Mouse (Mus musculus) midbrain, embryonic 15.5 days (tissue): ENCODE data around the gene Sdk2. TPM values are rescaled to one million over a fixed set of nuclear protein-coding genes. Genes with fewer than 3 reads are reported as not detected.
A peak's percentile ranks its signal among the peaks of the same experiment; 100 is the strongest.

Experiments
- ATAC-seq: fragments of 200-750 bp; cut with Nextera tagmentation; replicated peaks from 2 replicates; pipeline ENCODE4 v1.8.0; 2017; ENCODE audit warnings: moderate TSS enrichment
- H3K27ac ChIP-seq: fragments of 300-500 bp; sonication (generic); 2 replicates; pipeline ENCODE4 v1.5.1; 2015; ENCODE audit warnings: mild to moderate bottlenecking, inconsistent platforms
- H3K27me3 ChIP-seq: fragments of 300-500 bp; sonication (generic); replicated peaks from 2 replicates; pipeline ENCODE4 v1.6.1; 2015; ENCODE audit warnings: inconsistent platforms
- H3K36me3 ChIP-seq: fragments of 300-500 bp; sonication (generic); replicated peaks from 2 replicates; pipeline ENCODE4 v1.6.1; 2015; ENCODE audit warnings: inconsistent platforms
- H3K4me1 ChIP-seq: fragments of 300-500 bp; sonication (generic); 2 replicates; pipeline ENCODE4 v1.6.1; 2015; ENCODE audit warnings: inconsistent platforms
- H3K4me2 ChIP-seq: fragments of 300-500 bp; sonication (generic); 2 replicates; pipeline ENCODE4 v1.6.1; 2015; ENCODE audit warnings: inconsistent platforms, mild to moderate bottlenecking, moderate library complexity
- H3K4me3 ChIP-seq: fragments of 300-500 bp; sonication (generic); 2 replicates; pipeline ENCODE4 v1.5.1; 2015; ENCODE audit warnings: mild to moderate bottlenecking, inconsistent platforms
- H3K9ac ChIP-seq: fragments of 300-500 bp; sonication (generic); 2 replicates; pipeline ENCODE4 v1.6.1; 2015; ENCODE audit warnings: mild to moderate bottlenecking, inconsistent platforms
- H3K9me3 ChIP-seq: fragments of 300-500 bp; sonication (generic); 2 replicates; pipeline ENCODE4 v1.6.1; 2016; ENCODE audit warnings: inconsistent platforms
- WGBS: fragments of 180-500 bp; shearing (Covaris S2); methylation state at CpG from one replicate; pipeline ENCODE4 v1.1.7; 2015; ENCODE audit warnings: mixed read lengths; 5-methylcytosine and 5-hydroxymethylcytosine counted together
- polyA plus RNA-seq: library from polyadenylated mRNA; unstranded; fragments of >200 nt; fragmentation: Nextera tagmentation; extraction: Ambion mirVana; gene quantifications from 2 replicates; pipeline ENCODE4 v1.2.1, GENCODE M21; 2015

Sdk2 gene
- polyA plus RNA-seq, 1 experiment from 2014 or later = 6.0 TPM

DNA sequence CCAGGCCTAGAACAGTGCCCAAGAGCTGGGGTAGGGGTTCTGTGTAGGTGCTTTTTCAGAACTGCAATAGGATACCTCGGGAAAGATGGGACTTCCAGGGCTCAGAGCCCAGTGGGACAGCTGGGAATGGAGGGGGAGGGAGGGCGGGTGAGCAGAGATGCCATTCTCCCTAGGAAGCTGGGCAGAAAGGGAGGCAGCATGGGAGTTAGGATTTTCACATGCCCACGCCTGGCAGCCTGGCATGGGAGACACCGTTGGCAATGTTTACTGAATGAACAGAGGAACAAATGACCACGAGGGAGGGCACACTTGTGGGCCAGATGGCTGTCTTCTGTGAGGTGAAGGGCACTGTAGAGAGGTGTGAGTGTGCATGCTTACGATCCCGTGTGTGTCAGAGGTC is 23.3 kb downstream of the Sdk2 start:
- Histone ChIP-seq H3K4me1 (peaks cover 31% of the 10 kb centered on the region), H3K4me2 (no peak overlapping the region), H3K9me3 (no peaks in the 10 kb centered on the region), H3K27ac (no peak overlapping the region), H3K27me3 (no peaks in the 10 kb centered on the region), H3K9ac (no peak overlapping the region), H3K4me3 (no peak overlapping the region), H3K36me3 (no peaks in the 10 kb centered on the region)
- ATAC-seq = no peak
- WGBS = 73% methylated on average over 7 of the region's 7 CpGs

DNA sequence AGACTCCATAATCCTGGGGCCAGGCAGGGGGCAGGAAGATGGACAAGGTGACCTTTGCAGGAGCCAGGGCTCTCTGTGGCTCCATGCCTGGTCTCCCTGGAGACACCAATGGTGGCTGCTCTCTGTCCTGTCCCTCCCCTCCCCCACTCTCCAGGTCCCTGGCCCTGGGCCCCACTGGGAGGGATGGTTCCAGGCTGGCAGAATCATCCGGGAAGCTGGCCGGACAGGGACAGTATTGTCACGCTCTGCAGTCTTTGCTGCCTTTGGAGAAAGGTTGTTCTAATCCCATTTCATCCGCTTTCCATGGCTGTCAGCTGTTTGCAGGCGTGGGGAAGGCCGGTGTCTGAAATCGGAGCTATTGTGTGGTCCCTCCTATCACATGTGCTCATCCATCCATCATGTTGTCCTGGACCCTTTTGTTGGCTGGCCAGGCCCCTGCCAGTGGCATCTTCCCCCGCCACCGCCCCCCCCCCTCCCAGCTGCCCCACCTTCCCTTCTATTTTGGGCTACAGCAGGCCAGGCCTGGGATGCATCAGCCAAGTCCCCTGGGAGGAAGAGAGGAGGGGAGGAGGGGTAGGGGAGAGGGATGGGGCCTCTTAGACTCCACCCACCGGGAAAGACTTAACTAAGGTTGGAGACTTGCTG is 26.3 kb downstream of the Sdk2 start:
- Histone ChIP-seq H3K36me3 (no peaks in the 10 kb centered on the region), H3K27ac (0 out of 2 replicates have a peak overlapping the region, but pooled peaks have one; percentile 26), H3K27me3 (no peaks in the 10 kb centered on the region), H3K4me1 (peaks cover 24% of the 10 kb centered on the region), H3K4me3 (no peak overlapping the region), H3K9me3 (no peaks in the 10 kb centered on the region), H3K9ac (no peak overlapping the region), H3K4me2 (no peak overlapping the region)
- 18% methylated on average over 9 of the region's 10 CpGs for WGBS
- ATAC-seq = peak; percentile 81

DNA sequence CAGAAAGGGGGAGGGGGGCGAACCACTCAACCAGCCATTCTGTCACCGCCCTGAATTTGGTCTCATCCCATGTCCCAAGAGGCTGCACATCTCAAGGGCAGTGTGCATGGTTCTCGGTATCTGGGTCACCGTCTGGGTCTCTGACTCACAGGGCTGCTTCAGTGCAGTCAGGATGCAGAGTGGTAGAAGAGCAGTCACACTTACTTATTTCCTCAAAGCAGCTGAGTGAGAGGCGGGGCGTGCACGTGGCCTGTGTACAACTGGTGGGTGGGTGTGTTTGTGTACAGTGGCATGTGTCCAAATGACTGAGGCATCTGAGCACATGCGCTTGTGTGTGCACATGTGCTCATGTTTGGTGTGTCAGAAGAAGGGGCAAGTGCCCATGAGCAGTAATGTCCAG is 28.8 kb downstream of the Sdk2 start:
- Histone ChIP-seq H3K27me3 (no peaks in the 10 kb centered on the region), H3K9me3 (no peaks in the 10 kb centered on the region), H3K4me3 (no peak overlapping the region), H3K4me1 (peaks cover 14% of the 10 kb centered on the region), H3K4me2 (no peak overlapping the region), H3K9ac (no peak overlapping the region), H3K27ac (no peak overlapping the region), H3K36me3 (no peaks in the 10 kb centered on the region)
- no peak for ATAC-seq
- 81% methylated on average over 8 of the region's 8 CpGs for WGBS

DNA sequence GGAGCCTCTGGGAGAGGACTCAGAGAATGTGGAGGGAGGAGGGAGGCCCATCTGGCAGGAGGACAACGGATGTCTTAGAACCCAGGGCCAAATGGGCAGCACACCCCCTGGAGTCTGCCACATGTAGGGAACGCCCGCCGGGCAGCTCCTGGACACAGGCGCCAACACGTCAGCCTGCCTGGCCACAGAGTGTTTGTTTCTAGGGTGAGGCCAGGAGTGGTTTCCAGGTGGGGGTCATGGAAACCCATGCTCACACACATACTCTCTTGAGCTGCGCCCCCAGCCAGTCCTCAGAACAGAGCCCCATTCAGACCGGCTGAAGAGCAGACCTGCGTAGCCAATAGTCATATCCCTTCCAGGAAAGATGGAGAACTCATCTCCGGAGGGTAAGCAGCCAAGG is 35.4 kb downstream of the Sdk2 start:
- WGBS = 87% methylated on average over 10 of the region's 10 CpGs
- no peaks in the 10 kb centered on the region for H3K9me3 ChIP-seq
- H3K27ac ChIP-seq = no peak overlapping the region
- no peak for ATAC-seq
- H3K4me2 ChIP-seq = no peak overlapping the region
- peaks cover 7% of the 10 kb centered on the region; the same call in 1 of the 2 replicates for H3K4me1 ChIP-seq
- H3K9ac ChIP-seq = no peak overlapping the region
- H3K36me3 ChIP-seq = no peaks in the 10 kb centered on the region
- no peak overlapping the region for H3K4me3 ChIP-seq
- H3K27me3 ChIP-seq = no peaks in the 10 kb centered on the region

DNA sequence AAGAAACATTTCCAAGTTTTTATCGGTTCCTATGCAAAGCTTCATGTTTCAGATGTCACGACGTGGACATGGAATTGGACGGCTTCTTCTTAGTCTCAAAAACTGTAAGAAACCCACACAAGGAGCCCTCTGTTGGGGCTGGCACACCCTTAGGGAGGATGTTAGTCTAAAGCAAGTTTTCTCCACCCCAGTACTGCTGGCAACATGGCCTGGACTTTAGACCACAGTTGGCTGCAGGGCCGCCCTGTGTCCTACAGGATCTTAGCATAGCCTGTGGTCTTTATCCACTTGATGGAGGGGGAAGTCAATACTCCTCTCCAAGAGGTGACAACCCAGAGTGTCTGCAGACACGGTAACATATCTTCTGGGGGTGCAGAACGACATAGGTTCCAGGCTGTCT is 36.6 kb downstream of the Sdk2 start:
- Histone ChIP-seq H3K4me3 (no peak overlapping the region), H3K27ac (no peak overlapping the region), H3K27me3 (no peaks in the 10 kb centered on the region), H3K9me3 (no peaks in the 10 kb centered on the region), H3K36me3 (no peaks in the 10 kb centered on the region), H3K4me2 (no peak overlapping the region), H3K4me1 (peaks cover 7% of the 10 kb centered on the region; the same call in 1 of the 2 replicates), H3K9ac (no peak overlapping the region)
- no peak for ATAC-seq
- WGBS = 88% methylated on average over 7 of the region's 7 CpGs

DNA sequence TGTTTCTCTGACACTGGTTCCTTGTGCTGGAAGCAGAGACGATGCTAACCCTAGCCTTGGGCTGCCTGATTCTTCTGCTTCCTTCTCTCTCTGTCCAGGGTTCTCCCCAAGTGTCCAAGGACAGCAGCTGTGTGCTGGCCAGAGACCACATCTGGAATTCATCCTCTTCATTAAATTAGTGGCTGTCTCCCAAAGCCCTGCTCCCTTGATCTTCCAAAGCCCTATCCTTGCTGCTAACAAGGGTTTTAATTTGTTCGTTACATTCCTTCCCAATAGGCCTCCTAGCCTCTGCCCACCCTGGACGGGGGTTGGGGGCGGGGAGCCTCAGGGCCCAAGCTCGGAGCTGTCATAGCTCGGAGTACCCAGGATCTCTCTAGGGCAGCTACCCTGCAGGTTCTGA is 38.3 kb downstream of the Sdk2 start:
- Histone ChIP-seq H3K4me2 (no peak overlapping the region), H3K9ac (no peak overlapping the region), H3K4me1 (peaks cover 7% of the 10 kb centered on the region; the same call in 1 of the 2 replicates), H3K27ac (no peak overlapping the region), H3K36me3 (no peaks in the 10 kb centered on the region), H3K4me3 (no peak overlapping the region), H3K27me3 (no peaks in the 10 kb centered on the region), H3K9me3 (no peaks in the 10 kb centered on the region)
- ATAC-seq = no peak
- WGBS = 44% methylated on average over 6 of the region's 6 CpGs

DNA sequence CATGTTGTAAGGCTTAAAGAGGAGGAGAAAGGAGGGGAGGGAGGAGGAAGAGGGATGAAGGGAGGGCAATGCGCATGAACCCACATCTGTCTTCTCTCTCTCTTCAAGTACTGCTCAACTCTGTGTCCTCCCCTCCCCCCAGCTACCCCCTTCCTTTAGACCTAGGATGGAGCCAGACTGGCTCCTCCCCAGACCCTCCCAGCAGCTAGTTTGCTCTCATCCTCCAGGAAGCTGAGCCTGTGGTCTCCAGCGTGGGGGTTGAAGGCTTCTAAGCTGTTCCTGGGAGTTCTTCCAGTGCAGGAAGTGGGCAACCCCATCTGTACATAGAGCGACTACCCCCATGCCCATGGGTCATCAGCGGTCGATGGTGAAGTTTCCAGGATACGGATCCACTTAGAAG is 38.8 kb downstream of the Sdk2 start:
- ATAC-seq = no peak
- H3K4me3 ChIP-seq = no peak overlapping the region
- 77% methylated on average over 6 of the region's 6 CpGs for WGBS
- no peak overlapping the region for H3K4me2 ChIP-seq
- H3K27ac ChIP-seq = no peak overlapping the region
- H3K9me3 ChIP-seq = no peaks in the 10 kb centered on the region
- no peaks in the 10 kb centered on the region for H3K27me3 ChIP-seq
- no peak overlapping the region for H3K9ac ChIP-seq
- no peaks in the 10 kb centered on the region for H3K36me3 ChIP-seq
- H3K4me1 ChIP-seq = peaks cover 7% of the 10 kb centered on the region; the same call in 1 of the 2 replicates

DNA sequence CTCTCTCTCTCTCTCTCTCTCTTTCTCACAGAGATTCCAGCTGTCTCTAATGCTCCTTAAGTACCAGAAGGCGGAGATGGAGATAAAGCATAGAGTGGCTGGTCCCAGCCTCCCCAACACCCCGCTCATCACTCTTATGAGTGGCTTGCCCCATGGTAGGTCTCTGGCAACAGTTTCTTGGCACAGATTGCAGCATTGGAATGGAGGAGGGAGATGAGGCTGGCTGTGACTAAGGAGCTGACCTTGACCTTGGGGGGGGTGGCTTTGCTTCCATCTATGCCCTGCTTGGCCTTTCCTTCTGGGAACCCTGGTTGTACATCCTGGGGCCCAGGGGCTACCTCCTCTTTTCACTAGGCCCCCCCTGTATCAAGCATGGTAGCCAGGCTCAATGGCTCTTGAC is 41.8 kb downstream of the Sdk2 start:
- Histone ChIP-seq H3K9me3 (no peaks in the 10 kb centered on the region), H3K4me1 (peaks cover 7% of the 10 kb centered on the region; the same call in 1 of the 2 replicates), H3K9ac (no peak overlapping the region), H3K4me2 (no peak overlapping the region), H3K36me3 (no peaks in the 10 kb centered on the region), H3K27ac (no peak overlapping the region), H3K27me3 (no peaks in the 10 kb centered on the region), H3K4me3 (no peak overlapping the region)
- 86% methylated on average over 2 of the region's 2 CpGs for WGBS
- ATAC-seq = no peak

DNA sequence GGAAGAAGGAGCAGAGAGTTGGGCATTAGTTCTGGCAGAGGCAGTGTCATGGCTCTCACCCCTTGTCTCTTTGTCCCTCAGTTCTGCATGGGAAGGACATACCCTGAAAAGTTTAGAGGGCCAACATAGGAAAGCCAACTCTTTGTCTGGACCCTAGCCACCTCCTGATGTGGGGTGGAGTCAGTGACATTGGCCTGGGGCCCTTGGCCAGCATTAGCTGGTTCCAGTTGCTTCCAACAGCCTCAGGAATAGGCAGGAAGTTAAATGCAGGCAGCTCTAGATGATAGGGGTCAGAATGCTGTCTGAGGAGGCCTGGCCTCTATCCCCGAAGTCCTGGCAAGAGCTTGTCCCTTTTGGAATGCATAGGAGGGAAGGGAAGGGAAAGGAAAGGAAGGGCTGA is 42.9 kb downstream of the Sdk2 start:
- Histone ChIP-seq H3K4me2 (no peak overlapping the region), H3K27me3 (no peaks in the 10 kb centered on the region), H3K9me3 (no peaks in the 10 kb centered on the region), H3K4me3 (no peak overlapping the region), H3K9ac (no peak overlapping the region), H3K4me1 (peaks cover 16% of the 10 kb centered on the region), H3K36me3 (no peaks in the 10 kb centered on the region), H3K27ac (no peak overlapping the region)
- ATAC-seq = no peak
- WGBS = 64% methylated on average over 1 of the region's 1 CpGs

DNA sequence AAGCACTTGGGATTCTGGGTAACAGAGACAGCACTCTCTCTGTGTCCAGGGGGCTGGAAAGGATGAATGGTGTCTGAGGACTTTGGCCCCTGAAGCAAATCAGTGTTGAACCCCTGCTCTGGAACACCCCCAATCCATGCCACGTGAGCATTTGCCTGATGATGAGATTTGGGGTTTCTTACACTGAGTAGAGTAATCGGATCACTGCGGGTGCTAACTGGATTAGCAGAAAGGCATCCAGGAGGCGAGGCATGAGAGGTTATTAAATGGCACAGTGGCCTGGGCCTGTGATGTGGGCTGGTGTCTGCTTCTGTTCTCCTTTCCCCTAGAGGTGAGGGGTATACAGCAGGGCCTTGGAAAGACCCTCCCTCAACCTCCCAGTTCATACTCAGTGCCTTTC is 44.7 kb downstream of the Sdk2 start:
- Histone ChIP-seq H3K9me3 (no peaks in the 10 kb centered on the region), H3K27ac (no peak overlapping the region), H3K4me1 (peaks cover 24% of the 10 kb centered on the region), H3K4me3 (no peak overlapping the region), H3K36me3 (no peaks in the 10 kb centered on the region), H3K27me3 (no peaks in the 10 kb centered on the region), H3K9ac (no peak overlapping the region), H3K4me2 (no peak overlapping the region)
- no peak for ATAC-seq
- WGBS = 54% methylated on average over 4 of the region's 4 CpGs

DNA sequence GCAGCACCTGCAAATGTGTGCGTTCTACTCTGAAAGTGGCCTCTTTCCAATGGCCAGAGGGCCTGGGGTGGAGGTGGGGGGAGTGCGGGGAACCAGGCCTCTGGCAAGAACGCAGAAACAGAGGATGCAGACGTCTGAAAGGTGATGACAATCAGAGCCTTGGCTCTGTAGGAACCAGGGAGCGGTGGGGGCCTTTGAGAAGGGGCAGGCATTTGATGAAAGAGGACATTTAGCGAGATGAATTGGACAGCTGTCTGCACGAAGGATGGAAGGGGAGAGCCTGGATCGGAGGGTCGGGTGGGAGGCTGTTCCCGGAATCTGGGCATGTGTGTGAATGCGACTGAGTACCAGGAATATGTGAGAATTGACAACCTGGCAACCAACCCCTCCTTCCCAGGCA is 47.8 kb downstream of the Sdk2 start:
- Histone ChIP-seq H3K27ac (no peak overlapping the region), H3K9me3 (no peaks in the 10 kb centered on the region), H3K4me2 (no peak overlapping the region), H3K4me1 (peaks cover 50% of the 10 kb centered on the region), H3K4me3 (no peak overlapping the region), H3K9ac (no peak overlapping the region), H3K36me3 (no peaks in the 10 kb centered on the region), H3K27me3 (no peaks in the 10 kb centered on the region)
- WGBS = 17% methylated on average over 11 of the region's 11 CpGs
- ATAC-seq = no peak

DNA sequence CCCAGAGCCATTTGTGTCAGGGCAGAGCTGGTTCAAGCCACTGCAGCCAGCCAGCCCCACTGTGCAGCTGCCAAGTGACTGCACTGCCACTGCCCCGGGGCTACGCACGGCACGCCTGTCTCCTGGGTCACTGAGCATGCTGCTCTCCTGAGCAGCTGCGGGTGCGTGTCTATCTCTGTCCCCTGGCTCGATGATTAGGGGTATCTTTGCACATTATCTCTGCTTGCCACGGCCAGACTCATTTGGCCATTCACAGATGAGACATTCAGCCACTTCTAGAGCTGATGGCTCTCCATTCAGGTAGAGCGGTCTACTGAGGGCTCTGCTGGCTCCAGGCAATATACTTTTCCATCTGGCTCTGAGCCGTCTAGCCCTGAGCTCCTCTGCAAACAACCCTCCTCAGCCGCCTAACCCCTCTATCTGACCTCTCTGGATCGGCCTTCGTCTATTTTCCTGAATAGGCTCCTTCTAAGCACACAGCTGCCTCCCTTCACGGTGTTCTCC is 49.9 kb downstream of the Sdk2 start:
- peaks cover 56% of the 10 kb centered on the region for H3K4me1 ChIP-seq
- no peaks in the 10 kb centered on the region for H3K27me3 ChIP-seq
- 0 out of 2 replicates have a peak, but pooled peaks have one; percentile 34 for ATAC-seq
- peak overlapping the region; percentile 22; the same call in 1 of the 2 replicates for H3K27ac ChIP-seq
- no peak overlapping the region for H3K4me3 ChIP-seq
- no peak overlapping the region for H3K9ac ChIP-seq
- WGBS = 15% methylated on average over 14 of the region's 14 CpGs
- no peaks in the 10 kb centered on the region for H3K9me3 ChIP-seq
- H3K36me3 ChIP-seq = no peaks in the 10 kb centered on the region
- H3K4me2 ChIP-seq = 0 out of 2 replicates have a peak overlapping the region, but pooled peaks have one; percentile 10
